Mouse (Mus musculus) frontal cortex, adult 2 months (tissue): ENCODE measurements around the gene Gm8369. TPM values are rescaled to one million over a fixed set of nuclear protein-coding genes. Genes with fewer than 3 reads are reported as not detected.
"Not testable (repeated sequence)": the region's sequence is repeated elsewhere in the genome, so short reads cannot be mapped to it uniquely, and the experiment has no call there.

Experiments used
- DNase-seq, 2 experiments: peaks; one replicate each; pipeline ENCODE4 v3.0.0; 2022; ENCODE audit warnings: low spot score in 1 of 2; ENCODE audit errors: extremely low spot score in 1 of 2
- polyA plus RNA-seq: library from polyadenylated mRNA; depleted of rRNA; stranded (reverse); fragments of >200 nt; gene quantifications from 2 replicates; pipeline ENCODE4 v1.2.3, GENCODE M21; 2012; rRNA removed

Gm8369 gene
- polyA plus RNA-seq, 1 experiment = 1.0 TPM

- no peak for DNase-seq
These were observed 19.1 kb downstream of the Gm8369 start for GRCm38 (mm10) chr19:11504857-11505256.

- no peak for DNase-seq
These were observed 27.7 kb downstream of the Gm8369 start for GRCm38 (mm10) chr19:11513458-11513857.

- no peak for DNase-seq
These were observed 30.5 kb downstream of the Gm8369 start, which contains the start of gene Ms4a6b for GRCm38 (mm10) chr19:11516246-11516645. Ms4a6b (plus strand) TSS chr19:11516512.

GRCm38 (mm10) chr19:11516845-11517244 is 31.1 kb downstream of the Gm8369 start:
- no peak for DNase-seq

GRCm38 (mm10) chr19:11517373-11517772 is 31.6 kb downstream of the Gm8369 start:
- DNase-seq = not testable (repeated sequence)

- not testable (repeated sequence) for DNase-seq
These were observed 32.6 kb downstream of the Gm8369 start for GRCm38 (mm10) chr19:11518356-11518755.

GRCm38 (mm10) chr19:11520146-11520545 is 34.4 kb downstream of the Gm8369 start:
- DNase-seq = no peak

GRCm38 (mm10) chr19:11533421-11533820 is 47.7 kb downstream of the Gm8369 start:
- DNase-seq = no peak

GRCm38 (mm10) chr19:11533888-11534445 is 48.2 kb downstream of the Gm8369 start:
- no peak for DNase-seq

GRCm38 (mm10) chr19:11536593-11536992 is 50.9 kb downstream of the Gm8369 start, which contains the start of gene Ms4a4d:
Ms4a4d (plus strand) TSS chr19:11536801.
- no peak for DNase-seq

GRCm38 (mm10) chr19:11537336-11537735 is 51.6 kb downstream of the Gm8369 start:
- DNase-seq = no peak

GRCm38 (mm10) chr19:11540166-11540821 is 54.6 kb downstream of the Gm8369 start:
- DNase-seq = not testable (repeated sequence)

GRCm38 (mm10) chr19:11544383-11544782 is 58.6 kb downstream of the Gm8369 start:
- not testable (repeated sequence) for DNase-seq

GRCm38 (mm10) chr19:11547911-11548310 is 62.2 kb downstream of the Gm8369 start:
- DNase-seq = no peak

- no peak for DNase-seq
These were observed 69.0 kb downstream of the Gm8369 start for GRCm38 (mm10) chr19:11554726-11555125.

- not testable (repeated sequence) for DNase-seq
These were observed 73.8 kb downstream of the Gm8369 start for GRCm38 (mm10) chr19:11559560-11559959.

Other genes starting within 250 kb of the Gm8369 start
- 0.06 and 0.11 TPM in 2 replicates for gene Ms4a1, start 219.7 kb upstream of the Gm8369 start, polyA plus RNA-seq
- gene Ms4a5, start 202.1 kb upstream of the Gm8369 start, polyA plus RNA-seq = not detected in 2 replicates
- gene Ms4a14, start 171.5 kb upstream of the Gm8369 start, polyA plus RNA-seq = 0.08 and 0.18 TPM in 2 replicates
- gene Ms4a7, start 149.8 kb upstream of the Gm8369 start, polyA plus RNA-seq = 0.72 and 0.82 TPM in 2 replicates
- gene Ms4a4a, start 110.4 kb upstream of the Gm8369 start, polyA plus RNA-seq = 0.18 and 0.21 TPM in 2 replicates
- gene Ms4a4c, start 81.2 kb upstream of the Gm8369 start, polyA plus RNA-seq = 0.17 and 0.32 TPM in 2 replicates
- gene Ms4a4b, start 42.4 kb upstream of the Gm8369 start, polyA plus RNA-seq = 0.14 and 0.46 TPM in 2 replicates
- 0.50 and 0.96 TPM in 2 replicates for gene Ms4a6c, start 16.6 kb upstream of the Gm8369 start, polyA plus RNA-seq
- gene Ms4a6b, start 30.6 kb downstream of the Gm8369 start, polyA plus RNA-seq = 1.6 and 2.7 TPM in 2 replicates
- not detected in 2 replicates for gene Ms4a4d, start 50.9 kb downstream of the Gm8369 start, polyA plus RNA-seq
- 1.2 and 2.0 TPM in 2 replicates for gene Ms4a6d, start 118.9 kb downstream of the Gm8369 start, polyA plus RNA-seq
- not detected in 2 replicates for gene Ms4a2, start 137.8 kb downstream of the Gm8369 start, polyA plus RNA-seq
- not detected in 2 replicates for gene Ms4a3, start 154.9 kb downstream of the Gm8369 start, polyA plus RNA-seq
- not detected in 2 replicates for gene Oosp2, start 174.6 kb downstream of the Gm8369 start, polyA plus RNA-seq
- not detected in 2 replicates for gene Oosp1, start 205.2 kb downstream of the Gm8369 start, polyA plus RNA-seq
- gene Oosp3, start 211.1 kb downstream of the Gm8369 start, polyA plus RNA-seq = not detected in 2 replicates